Mouse (Mus musculus): ENCODE measurements around the gene Tbc1d17.
A peak's percentile ranks its signal among the peaks of the same experiment; 100 is the strongest.

DNA sequence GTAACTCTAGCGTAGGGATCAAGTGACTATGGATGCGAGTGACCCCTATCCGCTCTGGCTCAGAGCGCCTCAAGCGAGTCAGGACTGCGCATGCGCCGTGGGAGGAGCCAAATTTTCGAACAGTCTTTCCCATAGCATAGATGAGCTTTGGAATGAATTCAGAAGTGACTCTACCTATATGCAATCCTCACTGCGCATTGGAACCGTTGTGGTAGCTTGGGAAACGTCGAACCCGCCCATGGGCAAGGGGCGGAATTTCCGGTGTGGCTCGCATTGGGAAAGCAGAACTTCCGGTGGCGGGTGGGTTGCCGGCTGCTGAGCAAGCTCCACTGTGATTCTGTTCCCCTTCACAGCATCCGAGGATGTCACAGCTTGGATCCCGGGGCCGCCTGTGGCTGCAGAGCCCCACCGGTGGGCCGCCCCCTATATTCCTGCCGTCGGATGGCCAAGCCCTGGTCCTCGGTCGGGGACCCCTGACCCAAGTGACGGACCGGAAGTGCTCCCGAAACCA lies 8.2 kb upstream of the Tbc1d17 start, which contains the start of gene Pnkp:
- TF ChIP-seq CTCF (IDR thresholded peaks at IDR 0.05; ENCODE audit: low read depth, low read length): no peak
- TF ChIP-seq POLR2A (IDR thresholded peaks at IDR 0.05; ENCODE audit: extremely low read depth, insufficient read depth, low read length): peak; percentile 47; the same call in 1 of the 2 replicates

Data from liver, adult 2 months (tissue).